Mouse (Mus musculus) midbrain, embryonic 15.5 days (tissue): ENCODE results near the gene Heatr5b. TPM values are rescaled to one million over a fixed set of nuclear protein-coding genes. Genes with fewer than 3 reads are reported as not detected.

Source experiments
- ATAC-seq: fragments of 200-750 bp; cut with Nextera tagmentation; replicated peaks from 2 replicates; pipeline ENCODE4 v1.8.0; 2017; ENCODE audit warnings: moderate TSS enrichment
- H3K27ac ChIP-seq: fragments of 300-500 bp; sonication (generic); 2 replicates; pipeline ENCODE4 v1.5.1; 2015; ENCODE audit warnings: mild to moderate bottlenecking, inconsistent platforms
- H3K27me3 ChIP-seq: fragments of 300-500 bp; sonication (generic); replicated peaks from 2 replicates; pipeline ENCODE4 v1.6.1; 2015; ENCODE audit warnings: inconsistent platforms
- H3K36me3 ChIP-seq: fragments of 300-500 bp; sonication (generic); replicated peaks from 2 replicates; pipeline ENCODE4 v1.6.1; 2015; ENCODE audit warnings: inconsistent platforms
- H3K4me1 ChIP-seq: fragments of 300-500 bp; sonication (generic); 2 replicates; pipeline ENCODE4 v1.6.1; 2015; ENCODE audit warnings: inconsistent platforms
- H3K4me2 ChIP-seq: fragments of 300-500 bp; sonication (generic); 2 replicates; pipeline ENCODE4 v1.6.1; 2015; ENCODE audit warnings: inconsistent platforms, mild to moderate bottlenecking, moderate library complexity
- H3K4me3 ChIP-seq: fragments of 300-500 bp; sonication (generic); 2 replicates; pipeline ENCODE4 v1.5.1; 2015; ENCODE audit warnings: mild to moderate bottlenecking, inconsistent platforms
- H3K9ac ChIP-seq: fragments of 300-500 bp; sonication (generic); 2 replicates; pipeline ENCODE4 v1.6.1; 2015; ENCODE audit warnings: mild to moderate bottlenecking, inconsistent platforms
- H3K9me3 ChIP-seq: fragments of 300-500 bp; sonication (generic); 2 replicates; pipeline ENCODE4 v1.6.1; 2016; ENCODE audit warnings: inconsistent platforms
- WGBS: fragments of 180-500 bp; shearing (Covaris S2); methylation state at CpG from one replicate; pipeline ENCODE4 v1.1.7; 2015; ENCODE audit warnings: mixed read lengths; 5-methylcytosine and 5-hydroxymethylcytosine counted together
- polyA plus RNA-seq: library from polyadenylated mRNA; unstranded; fragments of >200 nt; fragmentation: Nextera tagmentation; extraction: Ambion mirVana; gene quantifications from 2 replicates; pipeline ENCODE4 v1.2.1, GENCODE M21; 2015

Gene Heatr5b
- polyA plus RNA-seq, 1 experiment from 2014 or later, result 21.7 TPM

GRCm38 (mm10) chr17:78752938-78753655, 82.1 kb downstream of the Heatr5b start:
- H3K27me3 ChIP-seq, result no peaks in the 10 kb centered on the region
- no peak for ATAC-seq

GRCm38 (mm10) chr17:78752064-78752463, 83.1 kb downstream of the Heatr5b start:
- H3K27ac ChIP-seq, result no peak overlapping the region
- no peaks in the 10 kb centered on the region for H3K27me3 ChIP-seq
- H3K36me3 ChIP-seq, result peaks cover 17% of the 10 kb centered on the region; the same call in 1 of the 2 replicates
- no peak overlapping the region for H3K9ac ChIP-seq
- no peak overlapping the region for H3K4me3 ChIP-seq
- no peak for ATAC-seq
- WGBS, result 46% methylated on average over 10 of the region's 10 CpGs
- H3K9me3 ChIP-seq, result no peaks in the 10 kb centered on the region
- no peaks in the 10 kb centered on the region for H3K4me1 ChIP-seq
- no peak overlapping the region for H3K4me2 ChIP-seq

More at GRCm38 (mm10) chr17:78752938-78753655, 82.1 kb downstream of the Heatr5b start:
- H3K36me3 ChIP-seq, result peaks cover 23% of the 10 kb centered on the region; the same call in 1 of the 2 replicates
- no peak overlapping the region for H3K4me2 ChIP-seq
- no peak overlapping the region for H3K27ac ChIP-seq
- H3K9ac ChIP-seq, result no peak overlapping the region
- no peaks in the 10 kb centered on the region for H3K4me1 ChIP-seq
- 54% methylated on average over 17 of the region's 17 CpGs for WGBS
- H3K9me3 ChIP-seq, result no peaks in the 10 kb centered on the region
- no peak overlapping the region for H3K4me3 ChIP-seq

- H3K9me3 ChIP-seq, result no peaks in the 10 kb centered on the region
- H3K36me3 ChIP-seq, result 0 out of 2 replicates have a peak, but pooled peaks cover 3% of the 10 kb centered on the region
- no peak overlapping the region for H3K27ac ChIP-seq
- H3K4me3 ChIP-seq, result no peak overlapping the region
- no peaks in the 10 kb centered on the region for H3K27me3 ChIP-seq
- H3K4me1 ChIP-seq, result no peaks in the 10 kb centered on the region
- H3K9ac ChIP-seq, result no peak overlapping the region
- WGBS, result 80% methylated on average over 9 of the region's 9 CpGs
- no peak for ATAC-seq
- H3K4me2 ChIP-seq, result no peak overlapping the region
Observed at GRCm38 (mm10) chr17:78748440-78748839, 86.7 kb downstream of the Heatr5b start.

- ATAC-seq, result no peak
- Histone ChIP-seq H3K4me3 (no peak overlapping the region), H3K9me3 (no peaks in the 10 kb centered on the region), H3K4me1 (peaks cover 22% of the 10 kb centered on the region), H3K36me3 (no peaks in the 10 kb centered on the region), H3K27ac (no peak overlapping the region), H3K27me3 (no peaks in the 10 kb centered on the region), H3K4me2 (no peak overlapping the region), H3K9ac (no peak overlapping the region)
- 44% methylated on average over 1 of the region's 1 CpGs for WGBS
Observed at GRCm38 (mm10) chr17:78738416-78738815, 96.7 kb downstream of the Heatr5b start.

- 43% methylated on average over 2 of the region's 2 CpGs for WGBS
- ATAC-seq, result no peak
Observed at GRCm38 (mm10) chr17:78737771-78738170, 97.4 kb downstream of the Heatr5b start.

GRCm38 (mm10) chr17:78737096-78737495, 98.1 kb downstream of the Heatr5b start, which contains the start of gene Strn:
Gene Strn (minus strand): TSS chr17:78737196.
- no peak for ATAC-seq
- H3K9me3 ChIP-seq, result no peaks in the 10 kb centered on the region
- peak within 1 kb of the TSS; percentile 70 for H3K4me2 ChIP-seq
- no peaks in the 10 kb centered on the region for H3K36me3 ChIP-seq
- H3K4me1 ChIP-seq, result peaks cover 25% of the 10 kb centered on the region
- WGBS, result 33% methylated on average over 4 of the region's 4 CpGs
- peak within 1 kb of the TSS; percentile 89 for H3K27ac ChIP-seq
- H3K27me3 ChIP-seq, result no peaks in the 10 kb centered on the region
- peak within 1 kb of the TSS; percentile 100 for H3K4me3 ChIP-seq
- peak within 1 kb of the TSS; percentile 94 for H3K9ac ChIP-seq

More at GRCm38 (mm10) chr17:78737771-78738170, 97.4 kb downstream of the Heatr5b start:
- H3K9me3 ChIP-seq, result no peaks in the 10 kb centered on the region
- H3K9ac ChIP-seq, result no peak overlapping the region
- no peak overlapping the region for H3K4me3 ChIP-seq
- H3K27ac ChIP-seq, result no peak overlapping the region
- H3K4me2 ChIP-seq, result no peak overlapping the region
- H3K4me1 ChIP-seq, result peaks cover 23% of the 10 kb centered on the region
- H3K27me3 ChIP-seq, result no peaks in the 10 kb centered on the region
- no peaks in the 10 kb centered on the region for H3K36me3 ChIP-seq

GRCm38 (mm10) chr17:78736473-78736988, 98.6 kb downstream of the Heatr5b start:
- Histone ChIP-seq H3K4me2 (peak overlapping the region; percentile 70), H3K9me3 (no peaks in the 10 kb centered on the region), H3K4me1 (peaks cover 27% of the 10 kb centered on the region), H3K27ac (peak overlapping the region; percentile 89), H3K36me3 (no peaks in the 10 kb centered on the region), H3K9ac (peak overlapping the region; percentile 94), H3K27me3 (no peaks in the 10 kb centered on the region), H3K4me3 (peak overlapping the region; percentile 100)
- under 1% methylated on average over 59 of the region's 60 CpGs for WGBS
- ATAC-seq, result peak; percentile 99

- Histone ChIP-seq H3K4me3 (peak overlapping the region; percentile 100), H3K9ac (peak overlapping the region; percentile 94), H3K36me3 (no peaks in the 10 kb centered on the region), H3K27me3 (no peaks in the 10 kb centered on the region), H3K9me3 (no peaks in the 10 kb centered on the region), H3K4me1 (peaks cover 27% of the 10 kb centered on the region), H3K27ac (peak overlapping the region; percentile 89), H3K4me2 (peak overlapping the region; percentile 70)
- ATAC-seq, result peak; percentile 86
- WGBS, result 1% methylated on average over 38 of the region's 39 CpGs
Observed at GRCm38 (mm10) chr17:78735731-78736472, 99.3 kb downstream of the Heatr5b start.

GRCm38 (mm10) chr17:78734806-78735205, 100.4 kb downstream of the Heatr5b start:
- Histone ChIP-seq H3K27ac (no peak overlapping the region), H3K4me2 (peak overlapping the region; percentile 70), H3K4me3 (0 out of 2 replicates have a peak overlapping the region, but pooled peaks have one; percentile 7), H3K4me1 (peaks cover 27% of the 10 kb centered on the region), H3K9me3 (no peaks in the 10 kb centered on the region), H3K36me3 (no peaks in the 10 kb centered on the region), H3K27me3 (no peaks in the 10 kb centered on the region), H3K9ac (no peak overlapping the region)
- WGBS, result 70% methylated on average over 10 of the region's 10 CpGs
- no peak for ATAC-seq

GRCm38 (mm10) chr17:78732056-78732455, 103.1 kb downstream of the Heatr5b start:
- H3K27me3 ChIP-seq, result no peaks in the 10 kb centered on the region
- no peak overlapping the region for H3K9ac ChIP-seq
- no peaks in the 10 kb centered on the region for H3K36me3 ChIP-seq
- H3K4me2 ChIP-seq, result no peak overlapping the region
- no peak overlapping the region for H3K4me3 ChIP-seq
- H3K9me3 ChIP-seq, result no peaks in the 10 kb centered on the region
- ATAC-seq, result no peak
- WGBS, result 66% methylated on average over 1 of the region's 1 CpGs
- H3K27ac ChIP-seq, result no peak overlapping the region
- H3K4me1 ChIP-seq, result peaks cover 26% of the 10 kb centered on the region

- Histone ChIP-seq H3K9ac (no peak overlapping the region), H3K9me3 (no peaks in the 10 kb centered on the region), H3K27ac (no peak overlapping the region), H3K4me2 (no peak overlapping the region), H3K36me3 (no peaks in the 10 kb centered on the region), H3K4me1 (0 out of 2 replicates have a peak, but pooled peaks cover 4% of the 10 kb centered on the region), H3K27me3 (no peaks in the 10 kb centered on the region), H3K4me3 (no peak overlapping the region)
- no peak for ATAC-seq
- 78% methylated on average over 14 of the region's 14 CpGs for WGBS
Observed at GRCm38 (mm10) chr17:78726746-78727449, 108.3 kb downstream of the Heatr5b start.
